Mouse (Mus musculus) MEL (cell line): ENCODE measurements around the gene Ciart. TPM values are rescaled to one million over a fixed set of nuclear protein-coding genes. Genes with fewer than 3 reads are reported as not detected.

ENCODE experiments used
- DNase-seq: peaks from one replicate; pipeline ENCODE4 v3.0.0; 2011; ENCODE audit warnings: low read depth, low spot score
- H3K27ac ChIP-seq: 2 replicates; pipeline ENCODE4 v1.5.1; 2012; ENCODE audit warnings: low read depth, mild to moderate bottlenecking, control low read depth, low read length, moderate library complexity; ENCODE audit not compliant: control insufficient read depth
- H3K27me3 ChIP-seq, 2 experiments: fragments of 150-350 bp in 1 of 2; sonication (generic) in 1 of 2; 2 replicates each; pipeline ENCODE4 v1.6.1; 2012; ENCODE audit warnings: low read length in 2 of 2, mild to moderate bottlenecking in 2 of 2, improper control_type of control experiment in 1 of 2, moderate library complexity in 1 of 2; ENCODE audit not compliant: insufficient read depth in 2 of 2, control insufficient read depth in 1 of 2
- H3K36me3 ChIP-seq, 2 experiments: 2 replicates each; pipeline ENCODE4 v1.6.1; 2012 to 2014; ENCODE audit warnings: low read length in 2 of 2, improper control_type of control experiment in 1 of 2, inconsistent platforms in 1 of 2, mild to moderate bottlenecking in 1 of 2; ENCODE audit not compliant: insufficient read depth in 2 of 2, control insufficient read depth in 1 of 2
- H3K4me1 ChIP-seq, 2 experiments: fragments of 150-350 bp in 1 of 2; sonication (generic) in 1 of 2; 2 replicates each; pipeline ENCODE4 v1.6.1; 2012; ENCODE audit warnings: low read length in 2 of 2, improper control_type of control experiment in 1 of 2, mild to moderate bottlenecking in 1 of 2; ENCODE audit not compliant: insufficient read depth in 2 of 2, control insufficient read depth in 1 of 2
- H3K4me3 ChIP-seq, 2 experiments: fragments of 150-350 bp in 1 of 2; sonication (generic) in 1 of 2; 2 replicates each; pipeline ENCODE4 v1.5.1; 2012; ENCODE audit warnings: low read depth in 2 of 2, low read length in 2 of 2, mild to moderate bottlenecking in 2 of 2, moderate library complexity in 2 of 2, control low read depth in 1 of 2, improper control_type of control experiment in 1 of 2; ENCODE audit not compliant: control insufficient read depth in 1 of 2, insufficient read depth in 1 of 2
- H3K79me2 ChIP-seq: 2 replicates; pipeline ENCODE4 v1.6.1; 2012; ENCODE audit warnings: mild to moderate bottlenecking, low read length, moderate library complexity; ENCODE audit not compliant: control insufficient read depth, poor library complexity, insufficient read depth
- H3K9ac ChIP-seq: 2 replicates; pipeline ENCODE4 v1.6.1; 2012; ENCODE audit warnings: low read depth, mild to moderate bottlenecking, control low read depth, low read length, moderate library complexity; ENCODE audit not compliant: control insufficient read depth, poor library complexity, severe bottlenecking
- H3K9me3 ChIP-seq: fragments of 150-350 bp; sonication (generic); replicated peaks from 2 replicates; pipeline ENCODE4 v1.6.1; 2012; ENCODE audit warnings: mild to moderate bottlenecking, low read length, improper control_type of control experiment, moderate library complexity; ENCODE audit not compliant: insufficient read depth
- BHLHE40 ChIP-seq: IDR thresholded peaks from 2 replicates; pipeline ENCODE4 v1.6.1; 2012; ENCODE audit warnings: low read depth, mild to moderate bottlenecking, inconsistent platforms, low read length, improper control_type of control experiment, borderline replicate concordance
- CTCF ChIP-seq, 3 experiments: IDR thresholded peaks in 2 of 3; conservative IDR thresholded peaks in 1 of 3; 2 replicates each; pipeline ENCODE4 v1.5.1; 2011 to 2012; ENCODE audit warnings: low read length in 3 of 3, low read depth in 2 of 3, mild to moderate bottlenecking in 2 of 3, improper control_type of control experiment in 1 of 3, inconsistent platforms in 1 of 3, mixed read lengths in 1 of 3, moderate library complexity in 1 of 3; ENCODE audit not compliant: control insufficient read depth in 1 of 3, insufficient read depth in 1 of 3, poor library complexity in 1 of 3, severe bottlenecking in 1 of 3
- E2F4 ChIP-seq: IDR thresholded peaks from 2 replicates; pipeline ENCODE4 v1.6.1; 2011; ENCODE audit warnings: low read depth, low read length, improper control_type of control experiment, borderline replicate concordance
- EP300 ChIP-seq, 2 experiments: IDR thresholded peaks; 2 replicates each; pipeline ENCODE4 v1.6.1; 2011; ENCODE audit warnings: improper control_type of control experiment in 2 of 2, low read length in 2 of 2, low read depth in 1 of 2, mild to moderate bottlenecking in 1 of 2
- GABPA ChIP-seq: IDR thresholded peaks from 2 replicates; pipeline ENCODE4 v1.6.1; 2012; ENCODE audit warnings: low read depth, mild to moderate bottlenecking, inconsistent platforms, low read length, improper control_type of control experiment, moderate library complexity
- GATA1 ChIP-seq: IDR thresholded peaks from 2 replicates; pipeline ENCODE4 v1.6.1; 2011; ENCODE audit warnings: low read depth, low read length, improper control_type of control experiment
- MAX ChIP-seq: IDR thresholded peaks from 2 replicates; pipeline ENCODE4 v1.6.1; 2011; ENCODE audit warnings: low read length, improper control_type of control experiment
- MAZ ChIP-seq: IDR thresholded peaks from 2 replicates; pipeline ENCODE4 v1.6.1; 2012; ENCODE audit warnings: low read depth, mild to moderate bottlenecking, inconsistent platforms, low read length, improper control_type of control experiment
- MXI1 ChIP-seq: IDR thresholded peaks from 2 replicates; pipeline ENCODE4 v1.6.1; 2011; ENCODE audit warnings: mild to moderate bottlenecking, low read depth, low read length, improper control_type of control experiment
- MYC ChIP-seq: IDR thresholded peaks from 2 replicates; pipeline ENCODE4 v1.6.1; 2011; ENCODE audit warnings: low read depth, mild to moderate bottlenecking, low read length, improper control_type of control experiment, moderate library complexity
- NELFE ChIP-seq: IDR thresholded peaks from 2 replicates; pipeline ENCODE4 v1.6.1; 2011; ENCODE audit warnings: low read depth, low read length, improper control_type of control experiment
- POLR2A ChIP-seq, 2 experiments: IDR thresholded peaks; 2 replicates each; pipeline ENCODE4 v1.6.1; 2011 to 2012; ENCODE audit warnings: low read length in 2 of 2, mild to moderate bottlenecking in 2 of 2, control low read depth in 1 of 2, improper control_type of control experiment in 1 of 2, low read depth in 1 of 2, moderate library complexity in 1 of 2; ENCODE audit not compliant: control insufficient read depth in 1 of 2, insufficient read depth in 1 of 2, poor library complexity in 1 of 2
- POLR2AphosphoS2 ChIP-seq: IDR thresholded peaks from 2 replicates; pipeline ENCODE4 v1.6.1; 2011; ENCODE audit warnings: low read length, improper control_type of control experiment
- POLR2AphosphoS5 ChIP-seq: IDR thresholded peaks from 2 replicates; pipeline ENCODE4 v1.6.1; 2012; ENCODE audit warnings: low read depth, borderline replicate concordance, mild to moderate bottlenecking, inconsistent platforms, low read length, moderate library complexity, mixed read lengths
- RAD21 ChIP-seq: IDR thresholded peaks from 2 replicates; pipeline ENCODE4 v1.6.1; 2011; ENCODE audit warnings: mild to moderate bottlenecking, low read depth, low read length, improper control_type of control experiment
- SIN3A ChIP-seq: IDR thresholded peaks from 2 replicates; pipeline ENCODE4 v1.6.1; 2012; ENCODE audit warnings: low read length, improper control_type of control experiment, inconsistent platforms
- SMC3 ChIP-seq: IDR thresholded peaks from 2 replicates; pipeline ENCODE4 v1.6.1; 2011; ENCODE audit warnings: low read depth, low read length, improper control_type of control experiment
- TAL1 ChIP-seq: IDR thresholded peaks from 2 replicates; pipeline ENCODE4 v1.6.1; 2012; ENCODE audit warnings: mild to moderate bottlenecking, inconsistent platforms, low read length, moderate library complexity, mixed read lengths
- TBP ChIP-seq: IDR thresholded peaks from 2 replicates; pipeline ENCODE4 v1.8.0; 2011; ENCODE audit warnings: low read depth, low read length, improper control_type of control experiment
- TCF12 ChIP-seq: IDR thresholded peaks from 2 replicates; pipeline ENCODE4 v1.6.1; 2014; ENCODE audit warnings: low read depth, mild to moderate bottlenecking, inconsistent platforms, low read length, improper control_type of control experiment, moderate library complexity
- USF1 ChIP-seq: IDR thresholded peaks from 2 replicates; pipeline ENCODE4 v1.6.1; 2014; ENCODE audit warnings: low read depth, mild to moderate bottlenecking, inconsistent platforms, low read length, improper control_type of control experiment, moderate library complexity
- USF2 ChIP-seq, 2 experiments: IDR thresholded peaks; 2 replicates each; pipeline ENCODE4 v1.6.1; 2011 to 2012; ENCODE audit warnings: improper control_type of control experiment in 2 of 2, low read length in 2 of 2, borderline replicate concordance in 1 of 2, inconsistent platforms in 1 of 2, low read depth in 1 of 2, mild to moderate bottlenecking in 1 of 2; ENCODE audit not compliant: insufficient read depth in 1 of 2
- ZC3H11A ChIP-seq: IDR thresholded peaks from 2 replicates; pipeline ENCODE4 v1.6.1; 2012; ENCODE audit warnings: low read depth, mild to moderate bottlenecking, inconsistent platforms, low read length, improper control_type of control experiment
- ZKSCAN1 ChIP-seq: IDR thresholded peaks from 2 replicates; pipeline ENCODE4 v1.6.1; 2012; ENCODE audit warnings: low read depth, mild to moderate bottlenecking, inconsistent platforms, low read length, improper control_type of control experiment, moderate library complexity
- polyA plus RNA-seq, 2 experiments: library from polyadenylated mRNA; stranded (reverse) in 1 of 2; unstranded in 1 of 2; fragments of >175 nt in 1 of 2; fragments of >200 nt in 1 of 2; gene quantifications; 2 replicates each; pipeline versions ENCODE4 v1.2.1 to v1.2.4; 2012; ENCODE audit warnings: low replicate concordance in 2 of 2, low read depth in 1 of 2; ENCODE audit not compliant: insufficient read length in 2 of 2, insufficient read depth in 1 of 2, missing spikeins in 1 of 2
- total RNA-seq: library from RNA; depleted of rRNA; stranded (reverse); fragments of 300-350 nt; gene quantifications from 2 replicates; pipeline ENCODE4 v1.2.3, GENCODE M21; 2012

The Ciart gene
- total and polyA plus RNA-seq, 3 experiments, result 4.9 to 23.8 TPM; not detected in 1

- Histone ChIP-seq H3K9ac (peak overlapping the region; percentile 63), H3K27me3 (peaks cover 8 to 22% of the 10 kb centered on the region in 2 experiments; a peak in 3 of 4 replicates), H3K4me3 (peak overlapping the region; percentile 50 to 53), H3K4me1 (peaks cover 0 to 5% of the 10 kb centered on the region in 2 experiments; a peak in 2 of 4 replicates), H3K27ac (no peak overlapping the region), H3K9me3 (no peaks in the 10 kb centered on the region), H3K36me3 (peaks cover 0 to 4% of the 10 kb centered on the region in 2 experiments; a peak in 1 of 4 replicates), H3K79me2 (no peaks in the 10 kb centered on the region)
- TF ChIP-seq CTCF (IDR thresholded peaks at IDR 0.05 in 2 of 3, conservative IDR thresholded peaks at IDR 0.05 in 1 of 3; ENCODE audit: control insufficient read depth in 1 of 3, insufficient read depth in 1 of 3, low read depth in 2 of 3, low read length in 3 of 3, poor library complexity in 1 of 3, severe bottlenecking in 1 of 3), result peak; percentile 93 to 99 (median 98)
- peak; percentile 86 for TF ChIP-seq ZC3H11A
- TF ChIP-seq ZKSCAN1, result no peak
- 0 out of 2 replicates have a peak, but pooled peaks have one; percentile 11 for TF ChIP-seq TCF12
- peak; percentile 56 for TF ChIP-seq TBP
- TF ChIP-seq MAZ, result 0 out of 2 replicates have a peak, but pooled peaks have one; percentile 15
- TF ChIP-seq BHLHE40, result peak; percentile 52; the same call in 1 of the 2 replicates
- no peak for TF ChIP-seq POLR2A (IDR thresholded peaks at IDR 0.05; ENCODE audit: control insufficient read depth in 1 of 2, insufficient read depth in 1 of 2, low read depth in 1 of 2, low read length in 2 of 2, poor library complexity in 1 of 2)
- no peak for TF ChIP-seq E2F4
- no peak for TF ChIP-seq POLR2AphosphoS5
- no peak for TF ChIP-seq USF1
- TF ChIP-seq MXI1, result 0 out of 2 replicates have a peak, but pooled peaks have one; percentile 67
- no peak for TF ChIP-seq EP300 (IDR thresholded peaks at IDR 0.05; ENCODE audit: low read depth in 1 of 2, low read length in 2 of 2)
- TF ChIP-seq GABPA, result no peak
- peak; percentile 93 for TF ChIP-seq RAD21
- no peak for TF ChIP-seq TAL1
- no peak for TF ChIP-seq GATA1
- TF ChIP-seq SMC3, result peak; percentile 98
- TF ChIP-seq MYC, result peak; percentile 47; the same call in 1 of the 2 replicates
- TF ChIP-seq POLR2AphosphoS2, result no peak
- no peak for TF ChIP-seq USF2 (IDR thresholded peaks at IDR 0.05; ENCODE audit: borderline replicate concordance in 1 of 2, insufficient read depth in 1 of 2, low read depth in 1 of 2, low read length in 2 of 2)
- no peak for TF ChIP-seq NELFE
- no peak; the same call in 1 of the 2 replicates for TF ChIP-seq MAX
- peak; percentile 88 for TF ChIP-seq SIN3A
- peak; percentile 91 for DNase-seq
Measured at GRCm38 (mm10) chr3:95906860-95907259, 24.8 kb upstream of the Ciart start.
